Mouse (Mus musculus) midbrain, embryonic 15.5 days (tissue): ENCODE results near the gene Atp6v0e2. TPM values are rescaled to one million over a fixed set of nuclear protein-coding genes. Genes with fewer than 3 reads are reported as not detected.

Source experiments
- polyA plus RNA-seq: library from polyadenylated mRNA; unstranded; fragments of >200 nt; fragmentation: Nextera tagmentation; extraction: Ambion mirVana; gene quantifications from 2 replicates; pipeline ENCODE4 v1.2.1, GENCODE M21; 2015

Gene Atp6v0e2
- polyA plus RNA-seq, 1 experiment from 2014 or later: 292 TPM

Other genes starting within 250 kb of the Atp6v0e2 start
- 31.5 and 33.3 TPM in 2 replicates for gene Krba1, start 142.0 kb upstream of the Atp6v0e2 start, polyA plus RNA-seq
- 28.9 and 33.8 TPM in 2 replicates for gene Zfp467, start 91.8 kb upstream of the Atp6v0e2 start, polyA plus RNA-seq
- gene Sspo, start 89.4 kb upstream of the Atp6v0e2 start, polyA plus RNA-seq: 0.40 and 0.46 TPM in 2 replicates
- gene Lrrc61, start 17.2 kb downstream of the Atp6v0e2 start, polyA plus RNA-seq: 27.9 and 28.5 TPM in 2 replicates
- gene Rarres2, start 35.2 kb downstream of the Atp6v0e2 start, polyA plus RNA-seq: 4.5 and 5.6 TPM in 2 replicates
- gene Gm45021, start 52.0 kb downstream of the Atp6v0e2 start, polyA plus RNA-seq: not detected in 2 replicates
- 48.9 and 50.4 TPM in 2 replicates for gene Repin1, start 56.3 kb downstream of the Atp6v0e2 start, polyA plus RNA-seq
- 0.88 TPM in 1 of 2 replicates, not detected in the other for gene Gm44965, start 56.3 kb downstream of the Atp6v0e2 start, polyA plus RNA-seq
- 16.3 and 16.8 TPM in 2 replicates for gene Zfp775, start 64.4 kb downstream of the Atp6v0e2 start, polyA plus RNA-seq
- gene AI854703, start 89.1 kb downstream of the Atp6v0e2 start, polyA plus RNA-seq: 20.9 and 23.8 TPM in 2 replicates
- 0.52 and 0.86 TPM in 2 replicates for gene Gimap8, start 109.6 kb downstream of the Atp6v0e2 start, polyA plus RNA-seq
- gene Gimap9, start 138.5 kb downstream of the Atp6v0e2 start, polyA plus RNA-seq: 1.5 and 1.7 TPM in 2 replicates
- 0.68 and 1.5 TPM in 2 replicates for gene Gimap4, start 146.9 kb downstream of the Atp6v0e2 start, polyA plus RNA-seq
- gene Gimap6, start 170.6 kb downstream of the Atp6v0e2 start, polyA plus RNA-seq: 6.6 and 6.8 TPM in 2 replicates
- gene Gm28053, start 181.0 kb downstream of the Atp6v0e2 start, polyA plus RNA-seq: 0.88 TPM in 1 of 2 replicates, not detected in the other
- gene Gimap7, start 181.0 kb downstream of the Atp6v0e2 start, polyA plus RNA-seq: not detected in 2 replicates
- gene Gimap1, start 201.4 kb downstream of the Atp6v0e2 start, polyA plus RNA-seq: 4.8 and 5.8 TPM in 2 replicates
- gene Gimap5, start 208.6 kb downstream of the Atp6v0e2 start, polyA plus RNA-seq: 0.71 and 1.6 TPM in 2 replicates
- gene Gimap3, start 233.2 kb downstream of the Atp6v0e2 start, polyA plus RNA-seq: not detected in 2 replicates